Mouse (Mus musculus) liver, embryonic 12.5 days (tissue): ENCODE measurements around the gene Sult1c2. TPM values are rescaled to one million over a fixed set of nuclear protein-coding genes. Genes with fewer than 3 reads are reported as not detected.

Experiments used
- polyA plus RNA-seq: library from polyadenylated mRNA; unstranded; fragments of >200 nt; fragmentation: Nextera tagmentation; extraction: Ambion mirVana; gene quantifications from 2 replicates; pipeline ENCODE4 v1.2.1, GENCODE M21; 2016

Sult1c2 gene
- polyA plus RNA-seq, 1 experiment from 2014 or later = not detected

Other genes with a start within 250 kb of the Sult1c2 start
- gene Sgo1, start 157.0 kb downstream of the Sult1c2 start, polyA plus RNA-seq = 39.1 and 40.5 TPM in 2 replicates
- not detected in 2 replicates for gene Sult1c1, start 144.3 kb upstream of the Sult1c2 start, polyA plus RNA-seq